Mouse (Mus musculus) embryonic facial prominence, embryonic 11.5 days (tissue): ENCODE results near the gene Fbxl16. TPM values are rescaled to one million over a fixed set of nuclear protein-coding genes. Genes with fewer than 3 reads are reported as not detected.
A peak's percentile ranks its signal among the peaks of the same experiment; 100 is the strongest.

Experiments used
- ATAC-seq: fragments of 200-750 bp; cut with Nextera tagmentation; replicated peaks from 2 replicates; pipeline ENCODE4 v1.8.0; 2017; ENCODE audit warnings: low read depth; ENCODE audit not compliant: insufficient number of reproducible peaks, low FRiP score, low TSS enrichment
- DNase-seq: peaks from one replicate; pipeline ENCODE4 v3.0.0-alpha.2; 2015; ENCODE audit warnings: low spot score
- H3K27ac ChIP-seq: fragments of 300-500 bp; sonication (generic); replicated peaks from 2 replicates; pipeline ENCODE4 v1.5.1; 2014; ENCODE audit warnings: mild to moderate bottlenecking, low read depth, low read length, control low read depth
- H3K27me3 ChIP-seq: fragments of 300-500 bp; sonication (generic); 2 replicates; pipeline ENCODE4 v1.6.1; 2014; ENCODE audit warnings: mild to moderate bottlenecking, low read length, moderate library complexity, mixed read lengths; ENCODE audit not compliant: control insufficient read depth, insufficient read depth
- H3K36me3 ChIP-seq: fragments of 300-500 bp; sonication (generic); replicated peaks from 2 replicates; pipeline ENCODE4 v1.6.1; 2014; ENCODE audit warnings: low read depth, mild to moderate bottlenecking, low read length, moderate library complexity, mixed read lengths; ENCODE audit not compliant: control insufficient read depth, insufficient read depth
- H3K4me1 ChIP-seq: fragments of 300-500 bp; sonication (generic); 2 replicates; pipeline ENCODE4 v1.6.1; 2014; ENCODE audit warnings: low read length, mixed read lengths; ENCODE audit not compliant: control insufficient read depth, insufficient read depth
- H3K4me2 ChIP-seq: fragments of 300-500 bp; sonication (generic); 2 replicates; pipeline ENCODE4 v1.6.1; 2014; ENCODE audit warnings: low read depth, mild to moderate bottlenecking, control low read depth, low read length, moderate library complexity
- H3K4me3 ChIP-seq: fragments of 300-500 bp; sonication (generic); 2 replicates; pipeline ENCODE4 v1.5.1; 2014; ENCODE audit warnings: low read depth, low read length, control low read depth
- H3K9ac ChIP-seq: fragments of 300-500 bp; sonication (generic); replicated peaks from 2 replicates; pipeline ENCODE4 v1.6.1; 2014; ENCODE audit warnings: mild to moderate bottlenecking, control low read depth, low read length
- H3K9me3 ChIP-seq: fragments of 300-500 bp; sonication (generic); replicated peaks from 2 replicates; pipeline ENCODE4 v1.6.1; 2016; ENCODE audit warnings: mild to moderate bottlenecking, low read length, inconsistent platforms, mixed read lengths; ENCODE audit not compliant: control insufficient read depth
- WGBS: fragments of 180-500 bp; shearing (Covaris S2); extraction: QIAGEN DNeasy Blood & Tissue Kit; methylation state at CpG from one replicate; pipeline ENCODE4 v1.1.7; 2014; 5-methylcytosine and 5-hydroxymethylcytosine counted together
- polyA plus RNA-seq: library from polyadenylated mRNA; unstranded; fragments of >200 nt; fragmentation: Nextera tagmentation; extraction: Ambion mirVana; gene quantifications from 2 replicates; pipeline ENCODE4 v1.2.1, GENCODE M21; 2014

Fbxl16 gene
- polyA plus RNA-seq, 1 experiment from 2014 or later = 3.9 TPM

GRCm38 (mm10) chr17:25861704-25862612, 53.1 kb downstream of the Fbxl16 start:
- DNase-seq = no peak
- peak; percentile 50; the same call in 1 of the 2 replicates for ATAC-seq
- no peaks in the 10 kb centered on the region for H3K36me3 ChIP-seq
- 10% methylated on average over 6 of the region's 6 CpGs for WGBS
- peak overlapping the region; percentile 75 for H3K9ac ChIP-seq
- H3K4me2 ChIP-seq = peak overlapping the region; percentile 81
- H3K27me3 ChIP-seq = no peaks in the 10 kb centered on the region
- H3K4me1 ChIP-seq = peaks cover 9% of the 10 kb centered on the region
- no peaks in the 10 kb centered on the region for H3K9me3 ChIP-seq
- peak overlapping the region; percentile 76 for H3K27ac ChIP-seq
- H3K4me3 ChIP-seq = peak overlapping the region; percentile 54

- Histone ChIP-seq H3K4me1 (peaks cover 15% of the 10 kb centered on the region), H3K36me3 (no peaks in the 10 kb centered on the region), H3K4me2 (no peak overlapping the region), H3K27me3 (no peaks in the 10 kb centered on the region), H3K9ac (no peak overlapping the region), H3K27ac (no peak overlapping the region), H3K9me3 (no peaks in the 10 kb centered on the region), H3K4me3 (no peak overlapping the region)
- ATAC-seq = no peak
- 94% methylated on average over 6 of the region's 6 CpGs for WGBS
- no peak for DNase-seq
Observed at GRCm38 (mm10) chr17:25863681-25864080, 54.8 kb downstream of the Fbxl16 start.

- no peaks in the 10 kb centered on the region for H3K27me3 ChIP-seq
- H3K9me3 ChIP-seq = no peaks in the 10 kb centered on the region
- no peaks in the 10 kb centered on the region for H3K36me3 ChIP-seq
- WGBS = 92% methylated on average over 14 of the region's 14 CpGs
- H3K4me2 ChIP-seq = no peak overlapping the region
- H3K4me3 ChIP-seq = no peak overlapping the region
- DNase-seq (no peak), ATAC-seq (no peak)
- H3K9ac ChIP-seq = no peak overlapping the region; the same call in 1 of the 2 replicates
- H3K27ac ChIP-seq = no peak overlapping the region
- peaks cover 15% of the 10 kb centered on the region for H3K4me1 ChIP-seq
Observed at GRCm38 (mm10) chr17:25864311-25864710, 55.4 kb downstream of the Fbxl16 start.

GRCm38 (mm10) chr17:25865288-25865687, 56.4 kb downstream of the Fbxl16 start:
- Histone ChIP-seq H3K27me3 (no peaks in the 10 kb centered on the region), H3K4me1 (peaks cover 15% of the 10 kb centered on the region), H3K9me3 (no peaks in the 10 kb centered on the region), H3K4me2 (no peak overlapping the region), H3K36me3 (no peaks in the 10 kb centered on the region), H3K9ac (no peak overlapping the region), H3K27ac (no peak overlapping the region), H3K4me3 (no peak overlapping the region)
- no peak for ATAC-seq
- no peak for DNase-seq
- WGBS = 87% methylated on average over 11 of the region's 11 CpGs

GRCm38 (mm10) chr17:25866172-25866571, 57.3 kb downstream of the Fbxl16 start:
- H3K27me3 ChIP-seq = no peaks in the 10 kb centered on the region
- H3K4me2 ChIP-seq = no peak overlapping the region
- H3K36me3 ChIP-seq = no peaks in the 10 kb centered on the region
- DNase-seq = no peak
- H3K9ac ChIP-seq = no peak overlapping the region
- ATAC-seq = no peak
- H3K27ac ChIP-seq = no peak overlapping the region
- no peaks in the 10 kb centered on the region for H3K9me3 ChIP-seq
- 86% methylated on average over 3 of the region's 3 CpGs for WGBS
- H3K4me3 ChIP-seq = no peak overlapping the region
- H3K4me1 ChIP-seq = peaks cover 10% of the 10 kb centered on the region

DNA sequence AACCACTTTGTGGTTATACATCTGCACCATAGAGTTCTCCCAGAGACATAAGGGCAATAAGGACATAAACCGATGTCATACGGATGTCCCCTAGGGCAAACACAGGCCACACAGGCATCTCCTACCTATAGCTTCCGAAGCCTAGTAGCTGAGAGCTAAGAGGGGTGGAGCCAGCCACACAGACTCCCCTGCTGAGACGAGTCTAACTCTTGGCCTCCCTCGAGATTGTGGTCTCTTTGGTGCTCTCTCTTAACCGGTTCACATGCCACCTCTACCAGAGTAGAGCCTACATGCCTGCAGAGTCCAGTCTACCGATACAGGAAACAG, 58.6 kb downstream of the Fbxl16 start:
- Histone ChIP-seq H3K27me3 (no peaks in the 10 kb centered on the region), H3K36me3 (no peaks in the 10 kb centered on the region), H3K27ac (no peak overlapping the region), H3K4me1 (peaks cover 6% of the 10 kb centered on the region), H3K4me2 (peak overlapping the region; percentile 99), H3K4me3 (peak overlapping the region; percentile 75), H3K9me3 (no peaks in the 10 kb centered on the region), H3K9ac (no peak overlapping the region)
- ATAC-seq (no peak), DNase-seq (no peak)
- 12% methylated on average over 7 of the region's 7 CpGs for WGBS

DNA sequence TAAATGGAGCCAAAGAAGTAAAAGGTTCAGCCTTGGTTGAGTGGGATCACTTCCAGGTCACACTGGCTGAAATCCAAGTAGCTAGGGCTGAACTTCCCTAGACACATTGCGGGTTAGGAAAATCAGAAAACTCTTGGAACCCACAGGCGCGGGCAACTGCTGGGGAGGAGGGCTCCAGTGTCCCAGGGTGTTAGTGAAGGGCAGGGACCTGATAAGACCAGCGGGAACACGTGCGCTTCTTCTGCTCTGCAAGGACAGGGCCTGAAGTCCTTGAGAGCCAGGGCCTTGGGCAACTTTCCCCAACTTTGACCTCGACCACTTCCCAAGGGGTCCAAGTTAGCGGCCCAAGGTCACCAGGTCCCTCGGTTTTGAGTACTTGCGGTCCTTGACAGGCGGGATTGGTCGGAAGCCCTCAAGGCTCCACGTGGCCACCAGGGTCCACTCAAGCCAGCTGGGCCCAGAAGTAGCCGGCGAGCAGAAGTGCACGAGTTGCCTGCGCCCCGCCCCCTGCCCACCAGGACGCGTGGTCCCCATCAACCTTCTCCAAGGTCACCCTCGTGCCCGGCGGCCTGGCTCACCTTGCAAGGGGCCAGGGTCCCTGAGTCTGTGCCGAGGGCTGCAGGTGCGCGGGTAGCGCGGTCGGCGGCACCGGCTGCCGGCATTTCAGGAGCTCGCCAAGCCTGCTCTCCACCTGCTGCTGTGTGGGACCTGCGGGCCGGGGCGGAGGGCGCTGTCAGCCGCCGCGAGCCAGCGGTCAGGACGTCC, 59.1 kb downstream of the Fbxl16 start:
- Histone ChIP-seq H3K9me3 (no peaks in the 10 kb centered on the region), H3K27me3 (no peaks in the 10 kb centered on the region), H3K4me1 (peaks cover 6% of the 10 kb centered on the region), H3K4me2 (peak overlapping the region; percentile 99), H3K27ac (no peak overlapping the region), H3K9ac (peak overlapping the region; percentile 55), H3K4me3 (peak overlapping the region; percentile 75), H3K36me3 (no peaks in the 10 kb centered on the region)
- ATAC-seq (peak; percentile 44), DNase-seq (peak; percentile 44)
- WGBS = under 1% methylated on average over 41 of the region's 42 CpGs
